In the genomic region with DNA sequence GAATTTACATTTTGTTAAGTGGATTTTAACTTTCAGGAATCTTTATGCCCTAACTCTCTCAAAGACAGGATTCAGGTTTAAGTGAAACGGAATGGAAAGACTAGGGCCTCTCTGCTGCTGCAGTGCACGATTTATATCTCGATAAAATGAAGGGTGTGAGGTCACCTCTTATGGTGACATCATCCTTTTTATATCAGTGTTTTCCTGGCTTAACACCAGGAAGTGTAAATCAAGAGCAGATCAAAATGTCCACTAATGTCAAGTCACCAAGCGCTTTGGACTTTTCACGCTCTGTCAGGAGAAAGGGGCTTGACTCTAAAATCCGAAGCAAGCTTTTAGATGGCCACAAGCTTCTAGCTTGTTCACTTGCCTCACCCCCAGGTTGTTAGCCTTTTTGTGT, we compare ENCODE assay signal across 11 mouse cellular contexts.
"Had no signal": no experiment of that assay in that cellular context is flagged by ENCODE, and none has a peak within 500 bp of the region (broad histone marks: within the 10 kb centered on the region; RNA-seq: fewer than 3 reads in every experiment).

No protein-coding gene starts in this region.

- H3K36me3 ChIP-seq: liver, embryonic 15.5 days; midbrain, embryonic 13.5 days had no signal

- H3K27me3 ChIP-seq: liver, embryonic 15.5 days; midbrain, embryonic 13.5 days had no signal

- H3K9ac ChIP-seq: liver, embryonic 15.5 days; midbrain, embryonic 13.5 days had no signal

- H3K4me3 ChIP-seq: left cerebral cortex, adult 2 months; limb, embryonic 10.5 days; liver, embryonic 15.5 days; midbrain, embryonic 13.5 days had no signal

- DNase-seq: kidney, postnatal 25 days; lung, adult 2 months; lung, postnatal 36 days; thymus, adult 18-20 months; thymus, postnatal 14 days had no signal

- H3K4me2 ChIP-seq: liver, embryonic 11.5 days; liver, embryonic 15.5 days; midbrain, embryonic 13.5 days had no signal

- ATAC-seq: lung, postnatal 0 days; midbrain, embryonic 13.5 days had no signal

- H3K27ac ChIP-seq: left cerebral cortex, adult 2 months; limb, embryonic 10.5 days; liver, embryonic 15.5 days; midbrain, embryonic 13.5 days had no signal

- H3K9me3 ChIP-seq: limb, embryonic 10.5 days; liver, embryonic 15.5 days; midbrain, embryonic 13.5 days had no signal
